Mouse (Mus musculus): ENCODE data around the gene Sh3glb1. TPM values are rescaled to one million over a fixed set of nuclear protein-coding genes. Genes with fewer than 3 reads are reported as not detected.

Gene Sh3glb1
- 171 TPM for polyA plus RNA-seq (2017; shearing (Covaris generic))

DNA sequence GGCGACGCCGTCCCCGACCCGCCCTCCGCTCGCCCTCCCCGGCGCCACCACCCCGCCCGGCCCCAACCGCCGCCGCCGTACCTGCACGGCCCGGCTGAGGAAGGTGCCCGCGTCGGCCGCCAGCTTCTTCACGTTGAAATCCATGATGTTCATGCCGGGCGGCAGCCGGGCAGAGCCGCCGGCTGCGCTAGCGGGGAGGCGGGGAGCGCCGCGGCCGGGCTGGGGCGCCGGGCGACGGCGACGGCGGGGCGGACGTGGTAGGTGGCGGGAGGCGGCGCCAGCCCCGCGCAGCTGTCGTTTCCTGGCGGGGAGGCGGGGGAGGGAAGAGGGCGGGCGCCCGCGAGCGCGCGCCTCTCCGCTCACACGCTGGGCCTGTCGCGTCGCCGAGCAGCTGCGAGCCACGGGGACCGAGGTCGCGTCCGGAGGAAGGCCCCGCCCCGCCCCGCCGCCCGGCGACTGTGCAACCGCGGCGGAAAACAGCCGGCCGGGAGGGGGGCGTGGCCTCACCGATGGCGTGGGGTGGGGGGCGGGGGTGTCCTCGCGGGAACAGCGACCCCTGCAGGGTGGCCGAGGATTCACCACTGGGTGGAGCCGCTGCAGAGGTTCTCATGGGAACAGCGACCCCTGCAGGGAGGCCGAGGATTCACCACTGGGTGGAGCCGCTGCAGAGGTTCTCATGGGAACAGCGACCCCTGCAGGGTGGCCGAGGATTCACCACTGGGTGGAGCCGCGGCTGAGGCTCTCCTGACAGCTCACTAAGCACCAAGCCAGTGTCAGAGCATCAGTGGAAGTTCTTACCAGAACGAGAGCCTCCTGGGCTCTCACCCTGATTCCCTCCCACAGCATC is at the start of gene Sh3glb1:
Gene Sh3glb1, minus strand, starts transcription at position 435 of the 847 bp plus-strand sequence.

DNA sequence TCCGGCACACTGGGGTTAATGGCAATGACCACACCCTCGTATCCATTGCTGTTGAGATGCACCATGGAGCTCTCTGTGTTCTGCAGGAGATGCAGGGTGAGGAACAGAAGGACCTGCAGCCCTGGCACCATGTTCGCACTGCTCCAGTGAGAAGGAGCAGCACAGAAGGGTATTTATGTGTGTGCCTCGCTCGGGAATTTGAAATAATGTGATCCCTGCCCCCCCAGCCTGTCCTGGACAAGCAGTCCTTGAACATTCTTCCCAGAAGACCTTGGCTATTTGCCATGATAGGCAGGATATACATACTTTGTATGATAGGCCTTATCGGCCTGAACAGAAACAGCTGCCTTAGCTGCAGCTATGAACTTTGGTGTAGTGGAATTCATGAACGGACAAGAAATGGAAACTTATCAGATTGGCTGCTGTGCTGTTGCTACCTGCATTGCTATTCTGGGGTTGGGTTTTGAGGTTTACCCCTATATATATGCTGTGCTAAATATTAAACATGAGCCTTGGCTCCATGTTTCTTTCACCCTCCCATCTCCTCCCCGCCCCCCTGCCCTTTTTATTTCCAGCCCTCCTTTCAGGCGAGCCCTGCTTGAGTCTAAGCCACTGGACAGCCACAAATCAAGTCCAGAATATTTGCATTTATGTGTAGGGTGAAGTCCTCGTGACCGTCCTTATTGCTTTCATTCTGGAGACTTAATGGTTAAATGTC is 40.6 kb upstream of the Sh3glb1 start, which contains the start of gene Clca3a1:
Gene Clca3a1, minus strand, starts transcription at position 386 of the 718 bp plus-strand sequence.

Other genes starting within 250 kb of the Sh3glb1 start
- gene Hs2st1, start 150.2 kb downstream of the Sh3glb1 start, polyA plus RNA-seq (2017; shearing (Covaris generic)): 11.2 TPM
- gene Selenof, start 150.0 kb downstream of the Sh3glb1 start, polyA plus RNA-seq (2017; shearing (Covaris generic)): 417 TPM
- 0.10 TPM for gene Clca3a1, start 40.6 kb upstream of the Sh3glb1 start, polyA plus RNA-seq (2017; shearing (Covaris generic))
- gene Clca3a2, start 99.2 kb upstream of the Sh3glb1 start, polyA plus RNA-seq (2017; shearing (Covaris generic)): not detected
- gene Clca3b, start 129.0 kb upstream of the Sh3glb1 start, polyA plus RNA-seq (2017; shearing (Covaris generic)): not detected
- not detected for gene Clca4b, start 212.2 kb upstream of the Sh3glb1 start, polyA plus RNA-seq (2017; shearing (Covaris generic))